Mouse (Mus musculus): ENCODE results near the gene Usp35.
A peak's percentile ranks its signal among the peaks of the same experiment; 100 is the strongest.

Usp35 gene

GRCm38 (mm10) chr7:97313364-97313995, 18.3 kb downstream of the Usp35 start:
- no peak for DNase-seq

DNA sequence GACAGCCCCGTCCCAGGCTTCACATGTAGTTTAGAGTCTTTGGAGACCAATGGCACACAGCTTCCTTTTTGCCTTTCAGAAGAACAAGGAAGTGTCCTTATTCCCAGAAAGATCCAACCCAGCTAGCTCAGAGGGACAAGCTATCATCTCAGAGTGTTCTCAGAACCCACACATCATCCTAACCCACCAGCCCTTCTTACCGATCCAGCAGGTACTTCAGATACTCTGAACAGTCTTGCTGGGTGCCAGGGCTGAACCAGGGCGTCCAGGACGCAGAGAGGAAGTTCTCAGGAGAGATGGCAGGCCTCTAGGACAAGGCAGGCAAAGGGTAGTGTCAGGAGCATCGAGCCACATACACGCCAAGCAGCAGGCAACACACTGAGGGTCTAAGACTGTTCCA, 19.0 kb downstream of the Usp35 start:
- peak; percentile 1 for DNase-seq

- DNase-seq: peak; percentile 1
These were observed 19.6 kb downstream of the Usp35 start for GRCm38 (mm10) chr7:97312196-97312595.

DNA sequence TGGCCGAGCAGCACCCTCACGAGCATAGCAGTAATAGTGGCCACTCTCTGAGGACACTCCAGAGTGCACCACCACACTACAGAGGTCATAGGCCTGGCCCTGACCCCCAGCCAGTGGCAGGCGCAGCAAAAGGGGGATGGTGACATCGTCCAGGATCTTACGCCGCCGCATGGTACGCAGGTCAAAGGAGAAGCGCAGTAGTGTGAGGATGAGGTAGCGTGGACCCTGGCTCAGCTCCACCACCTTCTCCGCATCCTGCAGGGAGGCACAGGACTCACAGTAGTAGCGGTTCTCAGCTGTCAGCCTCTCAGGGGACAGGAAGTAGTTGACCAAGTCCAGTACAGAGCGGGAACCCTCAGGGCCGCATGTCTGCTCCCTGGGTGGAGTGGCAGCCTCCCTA, 20.2 kb downstream of the Usp35 start:
- DNase-seq: peak; percentile 2

DNA sequence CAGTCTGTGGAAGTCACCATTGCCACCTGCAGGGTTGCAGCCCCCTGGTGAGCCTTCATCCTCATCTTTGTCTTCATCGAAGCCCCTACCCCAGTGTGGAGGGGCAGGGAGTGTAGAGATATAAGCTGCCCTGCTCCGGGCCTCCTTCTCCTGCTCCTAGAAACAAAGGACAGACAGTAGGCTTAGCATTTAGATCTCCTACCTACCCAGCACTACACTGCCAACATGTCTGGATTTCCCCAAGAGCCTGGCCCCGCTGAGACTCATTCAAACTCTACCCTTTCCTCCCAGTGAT, 21.5 kb downstream of the Usp35 start:
- peak; percentile 1 for DNase-seq

DNA sequence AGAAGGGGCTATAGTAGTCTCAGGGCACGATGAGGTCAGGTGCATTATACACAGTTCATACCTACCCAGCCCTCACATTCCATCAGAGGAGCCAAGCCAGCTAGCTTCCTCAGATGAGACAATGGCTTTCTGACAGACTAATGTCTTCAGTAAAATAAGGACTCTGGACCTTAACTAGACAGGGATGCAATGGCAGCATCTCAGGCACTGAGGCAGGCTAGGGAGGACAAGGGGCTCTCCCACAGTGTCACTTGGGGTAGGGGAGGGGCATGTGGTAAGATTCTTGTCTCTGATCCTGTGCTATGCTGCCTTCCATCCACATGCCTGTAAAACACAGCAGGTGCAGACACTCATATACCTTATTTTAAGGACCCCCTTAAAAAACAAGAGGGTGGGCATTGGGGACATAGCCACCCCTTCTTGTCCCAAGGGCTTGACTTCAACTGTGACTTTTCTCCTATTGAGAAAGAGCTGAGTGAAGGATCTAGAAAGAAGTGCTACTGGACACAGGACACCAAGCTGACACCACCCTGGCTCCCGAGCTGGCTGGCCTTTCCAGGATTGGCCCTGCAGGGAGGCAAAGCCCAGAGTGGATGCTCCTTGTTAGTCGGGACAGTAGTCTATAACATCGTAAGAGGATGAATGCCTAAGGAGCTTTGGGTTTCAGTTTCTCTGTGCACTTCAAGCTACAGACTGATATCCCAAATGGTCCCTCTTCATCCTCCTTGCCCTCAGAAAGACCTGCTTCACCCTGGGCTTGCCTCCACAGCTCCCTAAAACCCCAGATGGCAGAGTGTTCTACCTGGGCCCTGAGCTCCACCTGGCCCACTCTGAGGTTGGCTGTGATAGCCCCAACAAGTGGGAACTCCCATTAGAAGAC, 22.1 kb downstream of the Usp35 start:
- no peak for DNase-seq

DNA sequence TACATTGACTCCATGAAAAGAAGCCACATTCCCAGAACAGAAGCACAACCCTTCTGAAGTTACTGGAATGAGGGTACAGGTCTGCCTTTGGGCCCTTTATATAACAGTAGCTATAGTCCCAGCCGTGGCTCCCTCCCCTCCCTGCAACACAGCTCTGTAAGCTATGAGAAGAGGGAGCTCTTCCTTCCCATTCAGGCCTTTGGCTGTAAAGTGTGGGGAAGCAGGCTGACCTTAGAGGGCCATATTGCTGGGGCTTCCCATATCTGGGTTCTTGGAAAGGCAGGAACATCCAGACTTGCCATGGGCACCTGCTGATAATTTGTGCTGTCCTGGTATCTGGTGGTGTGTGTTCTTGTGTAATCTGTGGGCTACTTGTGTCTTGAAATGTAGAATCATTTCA, 24.3 kb downstream of the Usp35 start:
- DNase-seq: no peak

- DNase-seq: no peak
These were observed 25.0 kb downstream of the Usp35 start for GRCm38 (mm10) chr7:97306813-97307212.

DNA sequence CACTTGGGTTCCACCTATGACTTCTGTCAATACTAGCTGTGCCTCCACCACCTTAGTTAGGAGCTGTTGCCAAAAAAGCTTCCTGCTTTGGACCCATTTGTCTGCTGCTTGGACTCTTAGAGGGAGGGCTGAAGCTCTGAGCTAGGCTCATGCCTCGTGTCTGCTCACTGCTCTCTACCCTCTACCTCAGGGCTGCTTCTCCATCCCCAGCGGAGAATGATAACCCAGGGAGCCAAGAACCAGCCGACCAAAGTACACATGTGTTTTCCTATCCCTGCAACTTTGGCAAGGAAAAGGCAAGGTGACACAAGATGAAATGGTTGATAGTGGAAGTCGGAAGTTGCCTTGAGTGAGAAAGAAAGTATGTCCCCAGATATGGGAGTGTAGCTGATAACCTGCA, 26.6 kb downstream of the Usp35 start:
- DNase-seq: peak; percentile 2

DNA sequence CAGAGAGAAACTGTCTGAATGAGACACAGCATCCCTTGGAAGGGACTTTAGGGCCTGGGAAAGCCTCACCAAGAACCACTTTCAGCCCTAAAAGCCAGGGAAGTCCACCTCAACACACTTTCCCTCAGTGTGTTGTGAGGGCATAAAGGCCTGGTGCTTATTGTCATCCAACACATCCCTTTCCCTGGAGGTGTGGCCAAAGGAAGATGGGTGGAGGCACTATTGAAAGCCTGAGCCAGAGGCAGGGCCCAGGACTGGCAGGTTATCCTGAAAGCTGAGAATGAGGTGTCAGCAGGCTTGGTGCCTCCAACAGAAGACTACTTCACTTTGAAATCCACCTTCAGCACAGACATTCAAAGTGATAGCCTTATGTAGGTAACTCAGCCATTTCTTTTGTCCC, 27.3 kb downstream of the Usp35 start:
- no peak for DNase-seq

- no peak for DNase-seq
These were observed 28.2 kb downstream of the Usp35 start for GRCm38 (mm10) chr7:97303614-97304013.

DNA sequence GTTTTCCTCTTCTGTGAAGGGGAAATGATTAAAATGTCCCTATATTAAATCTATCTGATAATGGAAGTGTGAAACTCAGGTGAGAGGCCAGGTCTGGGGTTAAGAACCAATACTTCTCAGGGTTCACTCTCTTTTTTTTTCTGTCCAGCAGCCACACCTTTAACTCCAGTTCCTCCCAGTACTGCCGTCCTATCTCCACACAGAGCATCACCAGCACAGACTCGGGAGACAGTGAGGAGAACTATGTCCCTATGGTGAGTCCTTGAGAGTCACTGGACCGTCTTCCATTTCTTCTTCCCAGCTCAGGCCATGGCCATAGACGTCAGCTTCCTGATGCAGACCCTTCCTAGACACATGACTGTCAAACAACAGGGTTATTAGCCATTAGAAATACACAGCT, 28.9 kb downstream of the Usp35 start:
- no peak for DNase-seq

DNA sequence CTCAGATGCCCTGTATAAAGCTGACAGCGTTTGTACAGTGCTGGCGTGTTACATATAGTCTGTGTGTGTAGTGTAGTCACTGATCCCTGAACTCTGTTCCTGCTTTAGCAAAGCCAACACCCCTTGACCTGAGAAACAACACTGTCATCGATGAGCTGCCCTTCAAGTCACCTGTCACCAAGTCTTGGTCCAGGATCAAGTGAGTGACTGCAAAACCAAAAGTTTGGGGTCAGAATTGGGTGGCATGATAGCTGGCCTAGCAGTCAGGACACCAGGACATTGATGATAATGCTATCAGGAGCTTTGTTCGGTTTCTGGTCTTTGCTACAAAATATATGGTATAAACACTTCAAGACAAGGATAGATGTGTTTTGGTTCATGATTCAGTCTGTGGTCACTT, 29.6 kb downstream of the Usp35 start:
- no peak for DNase-seq

- DNase-seq: no peak
These were observed 30.5 kb downstream of the Usp35 start for GRCm38 (mm10) chr7:97301321-97301720.

- DNase-seq: no peak
These were observed 30.9 kb downstream of the Usp35 start for GRCm38 (mm10) chr7:97300914-97301313.

GRCm38 (mm10) chr7:97298943-97299342, 32.9 kb downstream of the Usp35 start:
- DNase-seq: no peak

DNA sequence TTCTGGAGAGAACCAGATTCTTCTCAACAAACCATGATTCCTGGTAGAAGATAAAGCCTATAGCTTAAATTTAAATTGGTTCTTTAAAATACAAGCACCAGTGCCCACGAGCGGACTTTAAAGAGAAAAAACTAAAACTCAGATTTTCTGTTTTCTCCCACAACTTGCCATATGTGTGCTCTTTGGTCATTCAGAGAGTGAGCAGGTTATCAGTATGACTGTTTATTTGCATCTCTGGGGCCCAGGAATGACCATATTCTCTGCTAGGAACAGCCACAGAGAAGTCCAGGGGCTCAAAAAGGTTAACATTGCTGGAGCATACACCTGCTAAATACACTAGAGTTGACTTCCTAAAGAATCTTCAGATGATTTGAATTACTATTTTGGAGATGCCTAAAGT, 33.5 kb downstream of the Usp35 start:
- DNase-seq: no peak

DNA sequence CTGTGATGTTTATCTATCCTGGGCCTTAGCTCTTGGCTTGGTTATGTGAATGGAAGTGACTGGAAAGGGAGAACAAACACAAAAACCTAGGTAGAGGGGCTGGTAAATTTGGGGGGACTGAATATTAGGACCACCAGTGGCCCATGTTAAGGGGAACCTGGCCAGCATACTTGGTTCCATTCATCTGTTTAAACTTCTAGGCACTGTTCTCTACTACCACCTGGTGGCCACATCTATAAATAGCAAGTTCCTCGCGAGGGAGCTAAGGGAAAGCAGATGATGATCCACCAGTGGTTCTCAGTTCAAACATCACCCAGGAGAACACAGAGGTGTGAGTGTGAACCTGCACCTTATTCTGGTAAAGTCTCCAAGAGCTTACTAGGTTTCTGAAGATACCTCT, 34.4 kb downstream of the Usp35 start:
- DNase-seq: peak; percentile 35

GRCm38 (mm10) chr7:97296986-97297385, 34.8 kb downstream of the Usp35 start:
- DNase-seq: no peak

DNA sequence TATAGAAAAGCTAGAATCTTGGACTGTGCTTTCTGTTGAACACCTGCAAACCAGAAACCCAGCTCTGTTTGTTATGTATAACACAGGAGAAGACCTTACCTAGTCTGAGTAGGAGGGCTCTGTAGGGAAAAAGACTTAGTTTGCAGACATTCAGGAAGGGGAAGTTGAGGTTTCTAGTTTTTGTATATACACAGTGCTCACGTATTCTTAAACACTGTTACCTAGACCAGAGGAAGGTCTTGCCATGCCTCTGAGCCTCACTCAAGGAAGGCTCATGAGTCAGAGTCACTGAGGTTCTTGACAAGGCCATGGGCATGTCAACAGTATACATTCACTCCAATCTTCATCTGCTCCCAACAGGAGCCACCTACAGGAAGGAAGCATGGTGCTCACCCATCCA, 60.8 kb downstream of the Usp35 start:
- no peak for DNase-seq

DNA sequence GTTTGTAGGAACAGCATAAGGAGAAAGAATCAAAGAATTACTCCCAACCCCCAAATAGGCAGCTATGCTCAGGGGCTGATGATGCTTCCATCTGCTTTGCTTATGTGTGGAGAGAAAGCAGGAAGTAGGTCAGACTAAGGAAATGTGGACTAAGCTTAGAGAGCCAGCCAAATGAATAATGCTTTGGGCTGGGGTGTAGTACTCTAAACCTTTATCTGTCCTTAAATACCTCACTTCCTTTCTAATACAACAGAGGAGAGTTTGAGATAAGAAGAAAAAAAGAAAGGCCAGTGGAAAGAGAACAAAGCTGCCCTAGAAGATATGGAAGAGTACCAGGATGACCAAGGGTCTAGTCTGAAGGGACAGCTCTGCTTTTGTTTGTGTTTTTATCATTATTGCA, 61.5 kb downstream of the Usp35 start:
- no peak for DNase-seq

DNA sequence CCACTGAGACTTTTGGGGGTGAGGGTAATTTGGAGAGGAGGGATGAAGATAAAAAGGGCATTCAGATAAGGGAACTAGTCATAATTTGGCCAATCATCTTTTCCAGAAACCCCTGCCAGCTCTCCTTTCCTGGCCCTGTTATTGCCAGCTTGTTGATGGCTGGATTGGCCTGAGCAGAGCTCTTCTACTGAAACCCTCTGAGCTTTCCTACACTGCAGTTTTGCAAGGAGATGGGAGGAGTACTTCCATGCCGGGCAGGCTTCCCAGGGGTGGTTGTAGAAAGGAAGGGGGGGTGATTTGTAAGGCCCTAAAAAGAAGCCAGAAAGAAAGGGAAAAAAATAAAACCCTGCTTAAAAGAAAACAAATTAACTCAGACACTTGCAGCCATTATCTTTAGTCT, 69.3 kb downstream of the Usp35 start:
- no peak for DNase-seq
